Mouse (Mus musculus) liver, adult 2 months (tissue): ENCODE measurements around the gene Chrna9.
A peak's percentile ranks its signal among the peaks of the same experiment; 100 is the strongest.

Experiments used
- CTCF ChIP-seq: fragments of 200-500 bp; IDR thresholded peaks from 2 replicates; pipeline ENCODE4 v1.5.1; 2011; ENCODE audit warnings: low read depth, low read length, control low read depth
- POLR2A ChIP-seq: fragments of 200-500 bp; IDR thresholded peaks from 2 replicates; pipeline ENCODE4 v1.6.1; 2011; ENCODE audit warnings: low read length, control low read depth; ENCODE audit not compliant: insufficient read depth; ENCODE audit errors: extremely low read depth

DNA sequence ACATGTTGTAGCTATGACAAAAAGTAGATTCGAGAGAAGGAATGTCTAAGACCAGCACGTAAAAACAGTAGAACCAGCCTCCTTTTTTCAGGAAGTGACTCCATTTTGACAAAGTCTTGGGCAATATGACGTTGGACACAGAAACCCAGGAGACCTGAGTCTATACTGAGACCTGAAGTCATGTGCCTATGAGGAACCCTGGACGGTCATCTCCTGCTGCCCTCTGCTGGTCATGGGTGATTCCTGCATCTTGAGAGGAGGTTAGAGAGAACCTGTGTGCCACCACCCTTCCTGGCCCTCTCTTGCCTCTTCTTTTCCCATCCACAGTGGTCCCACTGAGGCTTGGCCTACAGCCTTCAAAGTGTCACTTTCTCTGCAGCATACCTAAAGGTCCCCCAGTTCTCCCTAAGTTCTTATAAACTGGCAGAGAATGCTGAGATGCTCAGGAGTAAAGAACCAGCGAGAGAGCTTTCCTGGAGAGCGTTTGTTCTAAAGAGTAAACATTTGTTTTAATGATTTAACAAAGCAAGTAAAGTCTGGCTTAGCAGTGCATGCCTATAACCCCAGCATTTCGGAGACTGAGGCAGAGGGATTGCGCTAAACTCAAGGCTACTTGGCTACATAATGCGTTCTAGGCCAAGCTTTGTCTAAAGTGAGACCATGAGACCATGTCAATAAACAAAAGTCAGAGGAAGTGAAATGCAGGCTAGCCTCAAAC lies 3.4 kb downstream of the Chrna9 start:
- no peak for TF ChIP-seq POLR2A
- peak; percentile 89 for TF ChIP-seq CTCF
